Mouse (Mus musculus) forebrain, embryonic 16.5 days (tissue): ENCODE results near the gene Kirrel3. TPM values are rescaled to one million over a fixed set of nuclear protein-coding genes. Genes with fewer than 3 reads are reported as not detected.

ENCODE experiments used
- ATAC-seq: fragments of 200-750 bp; cut with Nextera tagmentation; 2 replicates; pipeline ENCODE4 v1.8.0; 2017; ENCODE audit warnings: mild to moderate bottlenecking, moderate library complexity
- H3K27ac ChIP-seq: fragments of 300-500 bp; sonication (generic); 2 replicates; pipeline ENCODE4 v1.5.1; 2014; ENCODE audit warnings: low read length, control low read depth
- H3K27me3 ChIP-seq: fragments of 300-500 bp; sonication (generic); replicated peaks from 2 replicates; pipeline ENCODE4 v1.6.1; 2014; ENCODE audit warnings: low read length; ENCODE audit not compliant: control insufficient read depth, insufficient read depth
- H3K36me3 ChIP-seq: fragments of 300-500 bp; sonication (generic); 2 replicates; pipeline ENCODE4 v1.6.1; 2014; ENCODE audit not compliant: control insufficient read depth, insufficient read depth
- H3K4me1 ChIP-seq: fragments of 300-500 bp; sonication (generic); replicated peaks from 2 replicates; pipeline ENCODE4 v1.6.1; 2014; ENCODE audit warnings: low read length; ENCODE audit not compliant: control insufficient read depth, insufficient read depth
- H3K4me2 ChIP-seq: fragments of 300-500 bp; sonication (generic); 2 replicates; pipeline ENCODE4 v1.6.1; 2014; ENCODE audit warnings: mild to moderate bottlenecking, low read length, control low read depth
- H3K4me3 ChIP-seq: fragments of 300-500 bp; sonication (generic); replicated peaks from 2 replicates; pipeline ENCODE4 v1.5.1; 2014; ENCODE audit warnings: mild to moderate bottlenecking, low read length, control low read depth
- H3K9ac ChIP-seq: fragments of 300-500 bp; sonication (generic); replicated peaks from 2 replicates; pipeline ENCODE4 v1.6.1; 2014; ENCODE audit warnings: low read depth, low read length, control low read depth
- H3K9me3 ChIP-seq: fragments of 300-500 bp; sonication (generic); 2 replicates; pipeline ENCODE4 v1.6.1; 2016; ENCODE audit warnings: low read length; ENCODE audit not compliant: control insufficient read depth
- WGBS: fragments of 180-500 bp; shearing (Covaris S2); extraction: QIAGEN DNeasy Blood & Tissue Kit; methylation state at CpG from one replicate; pipeline ENCODE4 v1.1.7; 2014; 5-methylcytosine and 5-hydroxymethylcytosine counted together
- polyA plus RNA-seq: library from polyadenylated mRNA; unstranded; fragments of >200 nt; fragmentation: Nextera tagmentation; extraction: Ambion mirVana; gene quantifications from 2 replicates; pipeline ENCODE4 v1.2.1, GENCODE M21; 2015

Gene Kirrel3
- polyA plus RNA-seq, 1 experiment from 2014 or later = 62.7 TPM

DNA sequence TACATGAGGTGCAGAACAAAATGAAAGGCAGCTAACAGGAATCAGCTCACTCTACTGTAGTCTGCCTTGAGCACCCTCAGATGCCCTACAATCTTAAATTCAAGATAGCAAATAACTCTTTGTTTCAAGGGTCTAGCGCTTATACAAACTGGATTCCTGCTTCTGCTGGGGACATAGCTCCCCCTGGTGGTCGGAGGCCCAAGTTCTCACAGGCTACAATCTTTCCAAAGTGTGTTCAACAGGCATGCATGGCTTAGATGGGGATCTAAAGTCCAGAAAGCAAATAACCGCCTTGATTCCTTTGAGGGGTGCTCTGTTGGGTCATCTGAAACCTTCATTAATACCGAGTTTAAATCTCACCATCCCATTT, 267.1 kb downstream of the Kirrel3 start:
- H3K27me3 ChIP-seq = no peaks in the 10 kb centered on the region
- H3K4me3 ChIP-seq = no peak overlapping the region
- WGBS = 34% methylated on average over 4 of the region's 4 CpGs
- H3K9me3 ChIP-seq = no peaks in the 10 kb centered on the region
- no peaks in the 10 kb centered on the region for H3K36me3 ChIP-seq
- peaks cover 33% of the 10 kb centered on the region for H3K4me1 ChIP-seq
- ATAC-seq = no peak
- no peak overlapping the region for H3K9ac ChIP-seq
- H3K27ac ChIP-seq = no peak overlapping the region
- H3K4me2 ChIP-seq = no peak overlapping the region

DNA sequence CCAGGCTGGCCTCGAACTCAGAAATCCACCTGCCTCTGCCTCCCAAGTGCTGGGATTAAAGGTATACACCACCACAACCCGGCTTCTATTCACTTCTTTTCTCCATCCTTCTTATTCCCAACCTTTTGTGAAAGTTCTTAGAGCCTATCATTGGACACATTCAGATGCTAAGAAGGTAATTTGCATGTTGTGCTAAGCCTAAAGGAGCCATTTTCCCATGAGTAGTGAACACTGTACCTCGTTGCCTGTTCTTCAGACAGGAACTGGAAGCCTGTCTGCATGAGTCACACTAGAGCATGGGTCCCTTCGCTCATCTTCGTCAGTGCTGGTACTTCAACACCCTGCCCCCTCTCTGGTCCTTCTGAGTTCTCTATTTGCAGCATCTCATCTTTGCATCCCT, 268.2 kb downstream of the Kirrel3 start:
- H3K9me3 ChIP-seq = no peaks in the 10 kb centered on the region
- 52% methylated on average over 5 of the region's 5 CpGs for WGBS
- no peaks in the 10 kb centered on the region for H3K36me3 ChIP-seq
- no peak overlapping the region for H3K27ac ChIP-seq
- no peak for ATAC-seq
- no peaks in the 10 kb centered on the region for H3K27me3 ChIP-seq
- no peak overlapping the region for H3K4me2 ChIP-seq
- no peak overlapping the region for H3K4me3 ChIP-seq
- H3K9ac ChIP-seq = no peak overlapping the region
- peaks cover 31% of the 10 kb centered on the region for H3K4me1 ChIP-seq

DNA sequence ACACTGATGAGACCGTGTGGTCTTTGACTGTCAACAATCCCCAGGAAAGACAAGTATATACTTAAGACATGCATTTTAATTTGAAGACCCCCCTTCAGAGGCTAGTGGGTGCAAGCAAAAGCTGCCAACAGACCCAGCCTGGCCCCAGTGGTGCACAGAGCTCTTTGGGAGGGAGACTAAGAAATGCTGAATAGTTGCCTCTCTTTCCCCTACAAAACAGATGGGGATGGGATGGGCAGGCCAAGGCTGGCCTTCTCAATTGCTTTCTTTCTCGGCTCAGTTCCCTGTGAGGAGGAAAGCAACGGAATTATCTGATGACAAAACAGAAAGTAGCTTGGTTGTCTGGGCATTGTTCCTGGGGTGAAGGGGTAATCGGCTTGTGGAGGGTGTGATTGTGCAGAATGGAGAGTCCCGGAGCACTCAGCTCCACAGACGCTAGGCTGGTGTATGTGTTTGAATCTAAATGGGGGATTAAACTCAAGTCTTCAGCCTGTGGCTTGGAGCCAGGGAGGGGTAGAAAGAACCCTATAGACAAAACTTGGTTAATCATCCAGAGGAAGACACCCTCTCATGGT, 268.9 kb downstream of the Kirrel3 start:
- no peak overlapping the region for H3K27ac ChIP-seq
- no peak overlapping the region for H3K4me2 ChIP-seq
- H3K27me3 ChIP-seq = no peaks in the 10 kb centered on the region
- H3K4me1 ChIP-seq = peaks cover 29% of the 10 kb centered on the region
- H3K9ac ChIP-seq = no peak overlapping the region
- H3K36me3 ChIP-seq = no peaks in the 10 kb centered on the region
- 16% methylated on average over 6 of the region's 6 CpGs for WGBS
- no peak overlapping the region for H3K4me3 ChIP-seq
- ATAC-seq = no peak
- no peaks in the 10 kb centered on the region for H3K9me3 ChIP-seq

DNA sequence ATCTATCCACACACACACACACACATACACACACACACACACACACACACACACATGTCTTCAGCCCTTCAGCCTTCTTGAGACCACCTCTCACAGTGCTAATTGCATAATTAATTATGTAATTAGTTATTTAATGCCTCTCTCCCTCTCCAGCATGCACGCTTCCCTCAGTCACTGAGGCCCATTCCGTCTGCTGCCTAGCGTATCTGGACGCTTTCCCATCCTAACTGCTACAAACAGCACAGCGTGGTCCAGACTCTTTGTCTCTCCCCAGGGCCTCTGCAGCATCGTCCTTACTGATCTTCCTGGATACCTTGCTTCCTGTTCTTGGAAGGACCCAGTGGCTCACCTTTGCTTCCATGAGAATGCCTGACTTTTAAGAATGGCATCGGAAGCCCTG, 270.4 kb downstream of the Kirrel3 start:
- H3K27ac ChIP-seq = no peak overlapping the region
- no peaks in the 10 kb centered on the region for H3K27me3 ChIP-seq
- H3K9ac ChIP-seq = no peak overlapping the region
- no peak overlapping the region for H3K4me2 ChIP-seq
- WGBS = 39% methylated on average over 7 of the region's 7 CpGs
- ATAC-seq = peak; percentile 59; the same call in 1 of the 2 replicates
- peaks cover 23% of the 10 kb centered on the region for H3K4me1 ChIP-seq
- no peaks in the 10 kb centered on the region for H3K36me3 ChIP-seq
- no peaks in the 10 kb centered on the region for H3K9me3 ChIP-seq
- H3K4me3 ChIP-seq = no peak overlapping the region

DNA sequence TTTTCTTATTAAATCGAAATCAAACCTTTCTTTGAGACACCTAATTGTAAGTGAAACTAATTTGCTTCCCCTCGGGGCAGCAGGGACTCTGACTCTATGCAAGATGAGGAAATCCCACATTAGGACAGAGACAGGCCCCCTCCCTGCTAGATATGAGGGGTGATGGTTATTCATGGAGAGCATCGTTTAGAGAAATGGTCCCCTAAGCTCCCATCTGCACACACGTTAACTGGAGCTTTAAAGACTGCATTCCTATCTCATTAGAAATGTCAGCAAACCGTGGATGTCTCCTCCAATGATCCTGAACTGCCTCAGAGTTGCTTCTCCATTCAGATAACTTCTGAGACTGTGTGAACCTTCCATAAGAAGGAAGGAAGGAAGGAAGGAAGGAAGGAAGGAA, 273.2 kb downstream of the Kirrel3 start:
- no peaks in the 10 kb centered on the region for H3K9me3 ChIP-seq
- no peaks in the 10 kb centered on the region for H3K27me3 ChIP-seq
- no peaks in the 10 kb centered on the region for H3K36me3 ChIP-seq
- H3K4me1 ChIP-seq = peaks cover 16% of the 10 kb centered on the region
- H3K9ac ChIP-seq = no peak overlapping the region
- WGBS = 33% methylated on average over 5 of the region's 5 CpGs
- no peak overlapping the region for H3K27ac ChIP-seq
- no peak overlapping the region for H3K4me3 ChIP-seq
- no peak for ATAC-seq
- H3K4me2 ChIP-seq = no peak overlapping the region

DNA sequence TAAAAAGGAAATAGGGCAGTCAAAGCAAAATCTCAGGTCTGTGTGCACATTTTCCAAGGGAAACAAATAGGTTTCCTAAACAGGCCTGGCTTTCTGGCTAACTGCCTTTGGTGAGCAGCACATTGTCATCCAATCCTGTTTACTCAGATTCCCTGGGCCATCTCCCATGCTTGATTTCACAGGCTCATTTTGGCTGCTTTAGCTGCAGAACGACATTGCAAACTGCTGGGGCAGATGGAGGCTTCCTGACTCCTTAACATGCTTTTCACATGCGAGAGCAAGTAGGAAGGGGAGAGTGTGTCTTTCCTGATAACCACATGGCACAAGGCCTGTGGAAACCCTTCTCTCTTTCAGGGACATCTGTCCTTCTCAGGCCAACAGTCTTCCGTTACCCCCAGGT, 274.8 kb downstream of the Kirrel3 start:
- H3K4me2 ChIP-seq = no peak overlapping the region
- 0 out of 2 replicates have a peak, but pooled peaks have one; percentile 28 for ATAC-seq
- no peaks in the 10 kb centered on the region for H3K9me3 ChIP-seq
- peak overlapping the region; percentile 35 for H3K27ac ChIP-seq
- no peak overlapping the region for H3K9ac ChIP-seq
- H3K4me1 ChIP-seq = peaks cover 12% of the 10 kb centered on the region
- H3K27me3 ChIP-seq = no peaks in the 10 kb centered on the region
- H3K36me3 ChIP-seq = no peaks in the 10 kb centered on the region
- H3K4me3 ChIP-seq = no peak overlapping the region
- WGBS = 51% methylated on average over 3 of the region's 3 CpGs

DNA sequence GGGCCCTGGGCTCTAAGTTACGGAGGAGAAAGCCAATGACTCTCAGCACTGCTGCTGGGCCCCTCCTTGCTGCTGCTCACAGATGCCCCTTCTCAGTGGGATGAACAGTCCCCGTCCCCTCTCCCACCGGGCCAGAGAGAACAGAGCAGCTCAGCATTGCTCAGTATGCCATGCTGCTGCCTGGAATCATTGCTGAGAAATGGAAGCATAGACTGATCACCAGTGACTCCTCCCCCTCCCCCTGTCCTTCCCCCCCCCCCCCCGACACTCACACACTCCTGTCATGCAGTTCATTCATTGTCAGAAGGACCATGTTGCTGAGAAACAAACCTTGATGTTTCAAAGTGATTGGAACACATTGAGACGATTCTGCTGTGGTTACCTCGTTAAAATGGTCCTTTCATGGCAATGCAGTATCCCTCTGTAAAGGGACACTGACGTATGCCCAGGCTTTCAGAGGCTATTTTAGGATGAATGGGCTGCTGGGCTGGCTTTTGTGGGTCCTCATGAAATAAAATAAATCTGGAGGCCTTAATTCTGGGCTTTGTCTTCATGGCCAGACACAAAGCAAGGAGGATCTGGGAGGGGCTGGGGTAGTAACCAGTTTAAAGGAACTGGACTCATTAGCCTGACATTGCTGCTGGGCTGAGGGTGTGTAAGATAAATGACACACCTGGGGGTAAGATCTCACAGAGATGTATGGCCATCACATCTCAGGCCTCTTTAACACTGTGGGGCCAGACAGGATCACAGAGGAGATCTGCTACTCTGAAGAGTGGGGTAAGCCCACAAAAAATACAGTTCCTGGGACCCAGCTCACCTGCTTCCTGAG, 281.3 kb downstream of the Kirrel3 start:
- H3K9me3 ChIP-seq = 0 out of 2 replicates have a peak, but pooled peaks cover 5% of the 10 kb centered on the region
- H3K4me1 ChIP-seq = peaks cover 7% of the 10 kb centered on the region
- H3K9ac ChIP-seq = no peak overlapping the region
- no peak overlapping the region for H3K4me3 ChIP-seq
- no peak for ATAC-seq
- H3K36me3 ChIP-seq = no peaks in the 10 kb centered on the region
- H3K27me3 ChIP-seq = no peaks in the 10 kb centered on the region
- H3K27ac ChIP-seq = no peak overlapping the region
- 11% methylated on average over 7 of the region's 7 CpGs for WGBS
- no peak overlapping the region for H3K4me2 ChIP-seq

DNA sequence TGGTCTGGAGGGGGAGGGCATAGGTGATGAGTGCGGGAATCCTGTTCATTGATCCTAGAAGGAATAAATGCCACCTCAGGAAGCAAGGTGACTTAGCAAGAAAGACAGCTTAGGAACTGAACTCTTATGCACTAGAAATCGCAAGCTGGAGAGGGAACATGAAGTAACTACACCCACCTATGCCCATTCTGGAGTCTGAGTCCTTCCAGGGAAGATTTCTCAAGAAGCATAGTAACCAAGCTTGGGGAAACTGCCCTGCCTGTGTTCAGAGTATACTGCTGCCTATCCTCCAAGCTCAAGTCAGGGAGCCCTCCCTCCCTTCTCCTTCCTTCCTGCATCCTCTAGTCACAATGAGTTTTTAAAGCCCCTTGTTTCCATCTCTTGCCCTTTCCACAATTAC, 283.3 kb downstream of the Kirrel3 start:
- no peak for ATAC-seq
- H3K9ac ChIP-seq = no peak overlapping the region
- no peak overlapping the region for H3K4me3 ChIP-seq
- 100% methylated on average over 2 of the region's 2 CpGs for WGBS
- H3K4me2 ChIP-seq = no peak overlapping the region
- peaks cover 13% of the 10 kb centered on the region for H3K4me1 ChIP-seq
- no peak overlapping the region for H3K27ac ChIP-seq
- no peaks in the 10 kb centered on the region for H3K36me3 ChIP-seq
- 0 out of 2 replicates have a peak, but pooled peaks cover 5% of the 10 kb centered on the region for H3K9me3 ChIP-seq
- H3K27me3 ChIP-seq = no peaks in the 10 kb centered on the region

DNA sequence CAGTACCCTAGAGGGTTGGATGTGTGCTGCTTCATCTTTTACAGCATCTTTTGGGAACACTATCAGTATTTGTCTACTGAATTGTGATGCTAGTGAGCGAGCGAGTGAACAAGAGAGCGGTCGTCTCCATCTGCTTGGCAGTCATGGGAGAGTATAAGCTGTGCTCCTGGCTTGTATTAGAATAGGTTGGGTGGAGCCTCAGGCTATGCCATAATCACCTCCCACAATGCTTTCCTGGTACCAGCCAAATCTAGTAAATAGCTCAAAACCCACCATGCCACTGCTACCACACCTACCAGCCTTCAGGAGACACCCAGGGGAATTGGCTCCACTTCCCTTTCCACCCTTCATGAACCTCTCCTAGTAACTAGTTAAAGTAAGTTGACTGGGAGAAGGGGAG, 285.3 kb downstream of the Kirrel3 start:
- H3K4me2 ChIP-seq = no peak overlapping the region
- no peaks in the 10 kb centered on the region for H3K27me3 ChIP-seq
- 0 out of 2 replicates have a peak, but pooled peaks cover 5% of the 10 kb centered on the region for H3K9me3 ChIP-seq
- H3K27ac ChIP-seq = 0 out of 2 replicates have a peak overlapping the region, but pooled peaks have one; percentile 8
- H3K36me3 ChIP-seq = no peaks in the 10 kb centered on the region
- WGBS = 63% methylated on average over 4 of the region's 4 CpGs
- peaks cover 13% of the 10 kb centered on the region for H3K4me1 ChIP-seq
- no peak overlapping the region for H3K4me3 ChIP-seq
- peak; percentile 31; the same call in 1 of the 2 replicates for ATAC-seq
- H3K9ac ChIP-seq = no peak overlapping the region
